Mouse (Mus musculus): ENCODE data around the gene Gm43720.

Gm43720 gene

GRCm38 (mm10) chr5:138262001-138262400, 17.8 kb downstream of the Gm43720 start:
- no peak for DNase-seq (ENCODE audit: low spot score)

- no peak for DNase-seq (ENCODE audit: low spot score)
Observed at GRCm38 (mm10) chr5:138260834-138261233, 18.9 kb downstream of the Gm43720 start.

- no peak for DNase-seq (ENCODE audit: low spot score)
Observed at GRCm38 (mm10) chr5:138260051-138260450, 19.7 kb downstream of the Gm43720 start.

- no peak for DNase-seq (ENCODE audit: low spot score)
Observed at GRCm38 (mm10) chr5:138258993-138259392, 20.8 kb downstream of the Gm43720 start.

GRCm38 (mm10) chr5:138258542-138258941, 21.2 kb downstream of the Gm43720 start:
- no peak for DNase-seq (ENCODE audit: low spot score)

- no peak for DNase-seq (ENCODE audit: low spot score)
Observed at GRCm38 (mm10) chr5:138258078-138258477, 21.7 kb downstream of the Gm43720 start.

- DNase-seq (ENCODE audit: low spot score) = no peak
Observed at GRCm38 (mm10) chr5:138257585-138257978, 22.2 kb downstream of the Gm43720 start.

- DNase-seq (ENCODE audit: low spot score) = no peak
Observed at GRCm38 (mm10) chr5:138256966-138257584, 22.7 kb downstream of the Gm43720 start.

GRCm38 (mm10) chr5:138256094-138256467, 23.7 kb downstream of the Gm43720 start:
- DNase-seq (ENCODE audit: low spot score) = no peak

GRCm38 (mm10) chr5:138255353-138256093, 24.2 kb downstream of the Gm43720 start, which contains the start of gene Lamtor4:
Gene Lamtor4 (plus strand): TSS chr5:138255482.
- peak; percentile 95 for DNase-seq (ENCODE audit: low spot score)

- no peak for DNase-seq (ENCODE audit: low spot score)
Observed at GRCm38 (mm10) chr5:138253061-138253460, 26.7 kb downstream of the Gm43720 start.

GRCm38 (mm10) chr5:138251144-138251543, 28.6 kb downstream of the Gm43720 start:
- DNase-seq (ENCODE audit: low spot score) = no peak

GRCm38 (mm10) chr5:138241511-138241910, 38.2 kb downstream of the Gm43720 start:
- DNase-seq (ENCODE audit: low spot score) = no peak

GRCm38 (mm10) chr5:138234224-138234623, 45.5 kb downstream of the Gm43720 start:
- DNase-seq (ENCODE audit: low spot score) = no peak

GRCm38 (mm10) chr5:138233778-138234177, 46.0 kb downstream of the Gm43720 start:
- no peak for DNase-seq (ENCODE audit: low spot score)

GRCm38 (mm10) chr5:138229511-138229910, 50.2 kb downstream of the Gm43720 start:
- no peak for DNase-seq (ENCODE audit: low spot score)

- peak; percentile 16 for DNase-seq (ENCODE audit: low spot score)
Observed at GRCm38 (mm10) chr5:138228026-138228425, 51.7 kb downstream of the Gm43720 start.

GRCm38 (mm10) chr5:138227367-138227766, 52.4 kb downstream of the Gm43720 start:
- no peak for DNase-seq (ENCODE audit: low spot score)

- DNase-seq (ENCODE audit: low spot score) = no peak
Observed at GRCm38 (mm10) chr5:138226491-138226890, 53.3 kb downstream of the Gm43720 start.

- no peak for DNase-seq (ENCODE audit: low spot score)
Observed at GRCm38 (mm10) chr5:138225700-138226099, 54.1 kb downstream of the Gm43720 start, which contains the start of gene Nxpe5. Gene Nxpe5 (plus strand): TSS chr5:138225898.

GRCm38 (mm10) chr5:138223287-138223686, 56.5 kb downstream of the Gm43720 start:
- DNase-seq (ENCODE audit: low spot score) = no peak

- DNase-seq (ENCODE audit: low spot score) = peak; percentile 87
Observed at GRCm38 (mm10) chr5:138222111-138222510, 57.6 kb downstream of the Gm43720 start.

- DNase-seq (ENCODE audit: low spot score) = no peak
Observed at GRCm38 (mm10) chr5:138219864-138220263, 59.9 kb downstream of the Gm43720 start.
